Mouse (Mus musculus): ENCODE measurements around the gene Marc1.

The Marc1 gene

GRCm38 (mm10) chr1:184817768-184818167 lies 6.7 kb upstream of the Marc1 start:
- DNase-seq = no peak

GRCm38 (mm10) chr1:184811716-184812250 lies 670 bp upstream of the Marc1 start:
- peak; percentile 29 for DNase-seq

- DNase-seq = no peak
Measured at GRCm38 (mm10) chr1:184809578-184810001, 1.5 kb downstream of the Marc1 start.

- DNase-seq = no peak
Measured at GRCm38 (mm10) chr1:184808418-184809012, 2.6 kb downstream of the Marc1 start.

- no peak for DNase-seq
Measured at GRCm38 (mm10) chr1:184807627-184808417, 3.3 kb downstream of the Marc1 start.

GRCm38 (mm10) chr1:184807123-184807522 lies 4.0 kb downstream of the Marc1 start:
- DNase-seq = no peak

- no peak for DNase-seq
Measured at GRCm38 (mm10) chr1:184805749-184806148, 5.4 kb downstream of the Marc1 start.

GRCm38 (mm10) chr1:184793163-184793876 lies 17.8 kb downstream of the Marc1 start:
- peak; percentile 62 for DNase-seq

GRCm38 (mm10) chr1:184791109-184791508 lies 20.0 kb downstream of the Marc1 start:
- peak; percentile 57 for DNase-seq

- DNase-seq = no peak
Measured at GRCm38 (mm10) chr1:184786376-184787151, 24.5 kb downstream of the Marc1 start.

- no peak for DNase-seq
Measured at GRCm38 (mm10) chr1:184783641-184784040, 27.5 kb downstream of the Marc1 start.

- peak; percentile 53 for DNase-seq
Measured at GRCm38 (mm10) chr1:184782161-184782513, 29.0 kb downstream of the Marc1 start.

- no peak for DNase-seq
Measured at GRCm38 (mm10) chr1:184781286-184782160, 29.6 kb downstream of the Marc1 start.

GRCm38 (mm10) chr1:184778157-184778556 lies 33.0 kb downstream of the Marc1 start:
- DNase-seq = no peak

GRCm38 (mm10) chr1:184777061-184777795 lies 33.9 kb downstream of the Marc1 start:
- no peak for DNase-seq

GRCm38 (mm10) chr1:184775289-184775688 lies 35.8 kb downstream of the Marc1 start:
- DNase-seq = no peak

- DNase-seq = no peak
Measured at GRCm38 (mm10) chr1:184771891-184772249, 39.2 kb downstream of the Marc1 start.

- peak; percentile 81 for DNase-seq
Measured at GRCm38 (mm10) chr1:184771202-184771890, 39.8 kb downstream of the Marc1 start.

- DNase-seq = no peak
Measured at GRCm38 (mm10) chr1:184763866-184764265, 47.2 kb downstream of the Marc1 start.

GRCm38 (mm10) chr1:184762941-184763340 lies 48.2 kb downstream of the Marc1 start:
- no peak for DNase-seq

Data from kidney, postnatal 14 days (tissue).